Mouse (Mus musculus) large intestine, adult 2 months (tissue): ENCODE results near the gene Slc7a15. TPM values are rescaled to one million over a fixed set of nuclear protein-coding genes. Genes with fewer than 3 reads are reported as not detected.
"Not testable (repeated sequence)": the region's sequence is repeated elsewhere in the genome, so short reads cannot be mapped to it uniquely, and the experiment has no call there.

Source experiments
- DNase-seq: peaks from one replicate; pipeline ENCODE4 v3.0.0-alpha.2; 2012; ENCODE audit warnings: low read depth, low spot score
- WGBS: fragments of 180-500 bp; shearing (Covaris S2); methylation state at CpG from one replicate; pipeline ENCODE4 v1.1.7; 2018; 5-methylcytosine and 5-hydroxymethylcytosine counted together
- polyA plus RNA-seq: library from polyadenylated mRNA; depleted of rRNA; stranded (reverse); fragments of >200 nt; gene quantifications from 2 replicates; pipeline ENCODE4 v1.2.3, GENCODE M21; 2012; rRNA removed

The Slc7a15 gene
- 52.4 and 166 TPM in 2 replicates for polyA plus RNA-seq

- not testable (repeated sequence) for DNase-seq
- WGBS, result 35% methylated on average over 7 of the region's 7 CpGs
These were observed at the start of gene Slc7a15 for GRCm38 (mm10) chr12:8598966-8599365. TSS of gene Slc7a15 (minus strand) at chr12:8599066.

GRCm38 (mm10) chr12:8648211-8648610, 49.3 kb upstream of the Slc7a15 start:
- WGBS, result 48% methylated on average over 8 of the region's 8 CpGs
- not testable (repeated sequence) for DNase-seq

- 9% methylated on average over 10 of the region's 10 CpGs for WGBS
These were observed 42.5 kb upstream of the Slc7a15 start for GRCm38 (mm10) chr12:8641425-8641735.

GRCm38 (mm10) chr12:8640711-8641424, 42.0 kb upstream of the Slc7a15 start:
- WGBS, result under 1% methylated on average over 46 of the region's 47 CpGs
- DNase-seq, result peak; percentile 91

More at GRCm38 (mm10) chr12:8641425-8641735, 42.5 kb upstream of the Slc7a15 start:
- no peak for DNase-seq

GRCm38 (mm10) chr12:8640186-8640585, 41.3 kb upstream of the Slc7a15 start:
- WGBS, result 1% methylated on average over 2 of the region's 2 CpGs

GRCm38 (mm10) chr12:8638411-8639087, 39.7 kb upstream of the Slc7a15 start:
- 72% methylated on average over 10 of the region's 10 CpGs for WGBS
- DNase-seq, result peak; percentile 57

More at GRCm38 (mm10) chr12:8640186-8640585, 41.3 kb upstream of the Slc7a15 start:
- not testable (repeated sequence) for DNase-seq

GRCm38 (mm10) chr12:8636945-8637344, 38.1 kb upstream of the Slc7a15 start:
- 93% methylated on average over 14 of the region's 14 CpGs for WGBS
- no peak for DNase-seq

- 99% methylated on average over 4 of the region's 4 CpGs for WGBS
- DNase-seq, result no peak
These were observed 36.7 kb upstream of the Slc7a15 start for GRCm38 (mm10) chr12:8635546-8635945.

- DNase-seq, result no peak
- WGBS, result 99% methylated on average over 1 of the region's 1 CpGs
These were observed 35.4 kb upstream of the Slc7a15 start for GRCm38 (mm10) chr12:8634306-8634705.

GRCm38 (mm10) chr12:8632737-8633365, 34.0 kb upstream of the Slc7a15 start:
- WGBS, result 93% methylated on average over 2 of the region's 2 CpGs

GRCm38 (mm10) chr12:8631691-8632090, 32.8 kb upstream of the Slc7a15 start:
- DNase-seq, result no peak
- 100% methylated on average over 1 of the region's 1 CpGs for WGBS

More at GRCm38 (mm10) chr12:8632737-8633365, 34.0 kb upstream of the Slc7a15 start:
- no peak for DNase-seq

GRCm38 (mm10) chr12:8629537-8629936, 30.7 kb upstream of the Slc7a15 start:
- no peak for DNase-seq
- 98% methylated on average over 6 of the region's 6 CpGs for WGBS

- 95% methylated on average over 5 of the region's 5 CpGs for WGBS
- DNase-seq, result no peak
These were observed 21.8 kb upstream of the Slc7a15 start for GRCm38 (mm10) chr12:8620678-8621018.

GRCm38 (mm10) chr12:8619827-8620677, 21.2 kb upstream of the Slc7a15 start:
- WGBS, result 93% methylated on average over 9 of the region's 9 CpGs
- DNase-seq, result no peak

- WGBS, result 95% methylated on average over 3 of the region's 3 CpGs
- no peak for DNase-seq
These were observed 19.4 kb upstream of the Slc7a15 start for GRCm38 (mm10) chr12:8618271-8618670.

- DNase-seq, result no peak
- WGBS, result 98% methylated on average over 3 of the region's 3 CpGs
These were observed 10.2 kb upstream of the Slc7a15 start for GRCm38 (mm10) chr12:8609070-8609469.

GRCm38 (mm10) chr12:8595611-8596010, 3.3 kb downstream of the Slc7a15 start:
- no peak for DNase-seq
- 92% methylated on average over 7 of the region's 7 CpGs for WGBS

GRCm38 (mm10) chr12:8591326-8591725, 7.5 kb downstream of the Slc7a15 start:
- WGBS, result 95% methylated on average over 2 of the region's 2 CpGs
- not testable (repeated sequence) for DNase-seq

- no peak for DNase-seq
- 82% methylated on average over 11 of the region's 11 CpGs for WGBS
These were observed 25.5 kb downstream of the Slc7a15 start for GRCm38 (mm10) chr12:8573405-8573804.

GRCm38 (mm10) chr12:8571903-8572341, 26.9 kb downstream of the Slc7a15 start:
- DNase-seq, result not testable (repeated sequence)
- 12% methylated on average over 12 of the region's 12 CpGs for WGBS
